Mouse (Mus musculus): ENCODE measurements around the gene Ctdnep1. TPM values are rescaled to one million over a fixed set of nuclear protein-coding genes. Genes with fewer than 3 reads are reported as not detected.

Ctdnep1 gene
- 32.4 and 32.8 TPM in 2 replicates for polyA plus RNA-seq (2016; fragmentation: Nextera tagmentation; extraction: Ambion mirVana)

- Histone ChIP-seq H3K9me3 (no peaks in the 10 kb centered on the region), H3K9ac (peak within 1 kb of the TSS; percentile 99), H3K4me2 (replicated peaks) (peak within 1 kb of the TSS; percentile 78), H3K4me3 (peak within 1 kb of the TSS; percentile 99), H3K27me3 (no peaks in the 10 kb centered on the region), H3K4me1 (peaks cover 20% of the 10 kb centered on the region), H3K36me3 (peaks cover 42% of the 10 kb centered on the region), H3K27ac (peak within 1 kb of the TSS; percentile 99)
- under 1% methylated on average over 43 of the region's 43 CpGs for WGBS
- ATAC-seq (ENCODE audit: insufficient number of reproducible peaks, insufficient read depth, low FRiP score, low TSS enrichment) = no peak; the same call in 1 of the 2 replicates
Measured at GRCm38 (mm10) chr11:69981141-69981762, at the start of gene Ctdnep1. Gene Ctdnep1, plus strand, starts transcription at chr11:69981156.

DNA sequence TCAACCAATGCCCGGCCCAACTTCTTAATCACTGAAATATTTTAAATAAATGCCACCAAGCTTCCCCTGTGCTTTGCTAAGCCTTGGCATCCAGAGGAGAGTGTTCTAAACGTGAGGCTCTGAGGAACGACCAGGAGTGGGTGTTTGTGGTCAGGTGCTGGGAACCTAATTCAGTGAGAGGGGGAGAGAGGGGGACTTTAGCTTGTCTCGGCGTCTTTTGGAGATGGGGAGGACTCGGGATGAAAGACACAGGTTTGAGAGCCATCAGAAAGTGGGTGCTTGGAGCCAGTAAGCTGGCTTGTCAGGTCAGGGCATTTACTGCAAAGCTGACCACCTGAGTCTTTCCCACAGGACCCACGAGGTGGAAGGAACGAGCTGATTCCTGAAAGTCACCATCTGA is 49.2 kb upstream of the Ctdnep1 start:
- Histone ChIP-seq H3K4me2 (replicated peaks) (no peak overlapping the region), H3K27me3 (0 out of 2 replicates have a peak, but pooled peaks cover 5% of the 10 kb centered on the region), H3K9ac (no peak overlapping the region), H3K36me3 (no peaks in the 10 kb centered on the region), H3K9me3 (no peaks in the 10 kb centered on the region), H3K4me1 (peaks cover 9% of the 10 kb centered on the region; the same call in 1 of the 2 replicates), H3K4me3 (no peak overlapping the region), H3K27ac (no peak overlapping the region)
- no peak for ATAC-seq (ENCODE audit: insufficient number of reproducible peaks, insufficient read depth, low FRiP score, low TSS enrichment)
- WGBS = 73% methylated on average over 8 of the region's 8 CpGs

DNA sequence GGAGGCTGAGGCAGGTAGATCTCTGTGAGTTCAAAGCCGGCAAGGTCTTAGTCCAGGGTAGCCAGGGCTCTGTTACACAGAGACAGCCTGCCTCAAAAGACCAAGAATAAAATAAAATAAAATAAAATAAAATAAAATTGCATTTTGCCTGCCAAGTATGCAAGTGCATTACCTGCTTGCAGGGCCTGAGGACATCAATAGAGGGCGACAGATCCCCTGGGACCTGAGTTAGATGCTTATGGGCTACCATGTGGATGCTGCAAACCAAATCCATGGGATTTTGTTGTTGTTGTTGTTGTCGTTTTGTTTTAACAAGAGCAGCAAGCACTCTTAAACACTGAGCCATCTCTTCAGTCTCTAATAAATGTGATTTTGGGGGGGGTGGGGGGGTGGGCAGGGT is 48.7 kb upstream of the Ctdnep1 start:
- H3K27ac ChIP-seq = no peak overlapping the region
- no peak overlapping the region for H3K9ac ChIP-seq
- no peaks in the 10 kb centered on the region for H3K9me3 ChIP-seq
- H3K27me3 ChIP-seq = peaks cover 10% of the 10 kb centered on the region; the same call in 1 of the 2 replicates
- no peaks in the 10 kb centered on the region for H3K36me3 ChIP-seq
- H3K4me3 ChIP-seq = no peak overlapping the region
- peaks cover 13% of the 10 kb centered on the region for H3K4me1 ChIP-seq
- no peak for ATAC-seq (ENCODE audit: insufficient number of reproducible peaks, insufficient read depth, low FRiP score, low TSS enrichment)
- no peak overlapping the region for H3K4me2 ChIP-seq (replicated peaks)
- WGBS = 42% methylated on average over 3 of the region's 3 CpGs

DNA sequence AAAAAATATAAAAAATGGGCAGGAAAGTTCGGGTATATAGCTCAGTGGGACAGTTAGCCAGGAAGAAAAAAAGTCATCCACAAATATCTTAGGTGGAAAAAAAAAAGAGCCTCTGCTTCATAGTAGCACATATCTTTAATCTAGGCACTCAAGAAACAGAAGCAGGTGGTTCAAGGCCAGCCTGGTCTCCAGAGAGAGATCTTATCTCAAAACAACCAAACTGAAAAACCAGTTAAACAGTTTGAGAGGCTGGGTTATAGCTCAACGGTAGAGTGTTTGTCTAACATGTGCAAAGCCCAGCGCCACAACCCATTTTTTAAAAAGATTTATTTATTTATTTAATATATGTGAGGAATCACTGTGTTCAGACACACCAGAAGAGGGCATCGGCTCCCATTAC is 47.9 kb upstream of the Ctdnep1 start:
- Histone ChIP-seq H3K9ac (no peak overlapping the region), H3K27ac (no peak overlapping the region), H3K27me3 (peaks cover 17% of the 10 kb centered on the region; the same call in 1 of the 2 replicates), H3K4me3 (no peak overlapping the region), H3K36me3 (no peaks in the 10 kb centered on the region), H3K4me1 (peaks cover 22% of the 10 kb centered on the region), H3K4me2 (replicated peaks) (no peak overlapping the region), H3K9me3 (no peaks in the 10 kb centered on the region)
- ATAC-seq (ENCODE audit: insufficient number of reproducible peaks, insufficient read depth, low FRiP score, low TSS enrichment) = no peak
- WGBS = 69% methylated on average over 4 of the region's 4 CpGs

DNA sequence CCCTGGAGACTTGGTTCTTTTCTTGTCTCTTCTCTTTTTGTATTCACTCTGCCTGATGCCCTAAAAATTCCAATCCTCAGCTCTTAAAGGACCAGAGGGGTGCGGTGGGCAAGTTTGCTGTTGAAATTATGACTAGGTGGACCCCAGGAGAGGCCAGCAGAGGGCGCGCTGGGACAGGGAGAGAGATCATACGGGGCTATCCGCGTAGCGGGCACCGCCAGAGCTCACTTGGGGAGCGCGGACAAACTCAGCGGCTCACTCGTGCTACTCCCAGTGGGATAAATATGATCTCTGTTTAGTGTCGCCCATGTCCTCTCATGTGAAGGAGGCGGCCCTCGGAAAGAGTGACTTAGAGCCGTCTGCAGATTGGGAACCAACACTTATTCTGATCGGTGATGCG is 46.8 kb upstream of the Ctdnep1 start:
- no peaks in the 10 kb centered on the region for H3K9me3 ChIP-seq
- H3K27ac ChIP-seq = no peak overlapping the region
- no peak for ATAC-seq (ENCODE audit: insufficient number of reproducible peaks, insufficient read depth, low FRiP score, low TSS enrichment)
- peak overlapping the region; percentile 22; the same call in 1 of the 2 replicates for H3K4me3 ChIP-seq
- peaks cover 31% of the 10 kb centered on the region for H3K4me1 ChIP-seq
- WGBS = under 1% methylated on average over 18 of the region's 18 CpGs
- no peaks in the 10 kb centered on the region for H3K36me3 ChIP-seq
- peak overlapping the region; percentile 29; the same call in 1 of the 2 replicates for H3K9ac ChIP-seq
- H3K27me3 ChIP-seq = peaks cover 19% of the 10 kb centered on the region; the same call in 1 of the 2 replicates
- peak overlapping the region; percentile 50 for H3K4me2 ChIP-seq (replicated peaks)

- Histone ChIP-seq H3K4me3 (peak overlapping the region; percentile 22; the same call in 1 of the 2 replicates), H3K9me3 (no peaks in the 10 kb centered on the region), H3K27ac (no peak overlapping the region), H3K27me3 (peaks cover 19% of the 10 kb centered on the region; the same call in 1 of the 2 replicates), H3K36me3 (no peaks in the 10 kb centered on the region), H3K4me2 (replicated peaks) (peak overlapping the region; percentile 50), H3K4me1 (peaks cover 31% of the 10 kb centered on the region), H3K9ac (no peak overlapping the region)
- ATAC-seq (ENCODE audit: insufficient number of reproducible peaks, insufficient read depth, low FRiP score, low TSS enrichment) = no peak
- WGBS = 21% methylated on average over 6 of the region's 6 CpGs
Measured at GRCm38 (mm10) chr11:69934681-69935080, 46.3 kb upstream of the Ctdnep1 start.

DNA sequence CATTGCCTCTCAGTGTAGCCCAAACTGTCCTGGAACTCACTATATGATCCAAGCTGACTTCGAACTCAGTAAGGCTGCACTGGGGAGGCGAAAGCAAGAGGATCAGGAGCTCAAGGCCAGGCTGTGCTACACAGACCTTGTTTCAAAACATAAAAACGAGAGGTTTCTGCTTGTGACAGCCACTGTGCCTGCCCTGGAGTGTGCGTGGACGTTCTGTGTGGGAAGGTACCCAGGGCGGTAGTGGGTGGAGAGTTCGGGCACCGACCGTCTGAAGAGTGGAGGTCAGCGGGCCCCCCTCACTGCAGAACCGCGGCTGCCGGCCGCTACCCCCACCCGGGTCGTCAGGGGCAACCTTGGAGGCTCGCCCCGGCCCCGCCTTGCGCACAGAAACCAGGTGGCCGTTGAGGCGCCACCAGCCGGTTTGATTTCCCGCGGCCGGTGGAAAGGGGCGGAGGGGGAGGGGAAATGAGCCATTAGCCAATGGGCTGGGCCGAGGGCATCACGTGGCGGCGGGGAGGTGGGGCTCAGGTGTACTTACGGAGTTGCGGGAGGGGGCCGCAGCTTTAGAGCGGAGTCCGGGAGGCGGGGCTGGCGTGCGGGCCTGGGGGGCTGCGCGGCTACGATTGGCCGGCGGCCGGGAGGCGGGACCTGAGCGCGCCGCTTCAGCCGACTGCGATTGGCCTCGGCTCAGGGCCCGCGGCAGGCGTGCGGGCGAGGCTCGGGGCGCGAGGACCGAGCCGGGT is 45.6 kb upstream of the Ctdnep1 start, which contains the start of gene Ybx2:
Gene Ybx2, plus strand, starts transcription at position 660 of the 743 bp plus-strand sequence.
- H3K4me1 ChIP-seq = peaks cover 31% of the 10 kb centered on the region
- 0 out of 2 replicates have a peak within 1 kb of the TSS, but pooled peaks have one; percentile 36 for H3K27ac ChIP-seq
- no peaks in the 10 kb centered on the region for H3K36me3 ChIP-seq
- WGBS = 2% methylated on average over 54 of the region's 62 CpGs
- peak within 1 kb of the TSS; percentile 74 for H3K9ac ChIP-seq
- H3K4me2 ChIP-seq (replicated peaks) = peak within 1 kb of the TSS; percentile 100
- peaks cover 19% of the 10 kb centered on the region; the same call in 1 of the 2 replicates for H3K27me3 ChIP-seq
- no peaks in the 10 kb centered on the region for H3K9me3 ChIP-seq
- peak; percentile 89 for ATAC-seq (ENCODE audit: insufficient number of reproducible peaks, insufficient read depth, low FRiP score, low TSS enrichment)
- peak within 1 kb of the TSS; percentile 61 for H3K4me3 ChIP-seq

GRCm38 (mm10) chr11:69936156-69936555 is 44.8 kb upstream of the Ctdnep1 start:
- no peaks in the 10 kb centered on the region for H3K36me3 ChIP-seq
- H3K27me3 ChIP-seq = peaks cover 19% of the 10 kb centered on the region; the same call in 1 of the 2 replicates
- H3K27ac ChIP-seq = no peak overlapping the region
- H3K4me1 ChIP-seq = peaks cover 31% of the 10 kb centered on the region
- peak overlapping the region; percentile 100 for H3K4me2 ChIP-seq (replicated peaks)
- WGBS = 3% methylated on average over 30 of the region's 30 CpGs
- no peak for ATAC-seq (ENCODE audit: insufficient number of reproducible peaks, insufficient read depth, low FRiP score, low TSS enrichment)
- no peaks in the 10 kb centered on the region for H3K9me3 ChIP-seq
- peak overlapping the region; percentile 74 for H3K9ac ChIP-seq
- H3K4me3 ChIP-seq = peak overlapping the region; percentile 61

- peak overlapping the region; percentile 100 for H3K4me2 ChIP-seq (replicated peaks)
- ATAC-seq (ENCODE audit: insufficient number of reproducible peaks, insufficient read depth, low FRiP score, low TSS enrichment) = no peak
- peak overlapping the region; percentile 74; the same call in 1 of the 2 replicates for H3K9ac ChIP-seq
- H3K4me3 ChIP-seq = peak overlapping the region; percentile 61
- no peaks in the 10 kb centered on the region for H3K36me3 ChIP-seq
- peaks cover 19% of the 10 kb centered on the region; the same call in 1 of the 2 replicates for H3K27me3 ChIP-seq
- WGBS = 41% methylated on average over 9 of the region's 9 CpGs
- no peak overlapping the region for H3K27ac ChIP-seq
- H3K4me1 ChIP-seq = peaks cover 31% of the 10 kb centered on the region
- H3K9me3 ChIP-seq = no peaks in the 10 kb centered on the region
Measured at GRCm38 (mm10) chr11:69936714-69937347, 44.1 kb upstream of the Ctdnep1 start.

DNA sequence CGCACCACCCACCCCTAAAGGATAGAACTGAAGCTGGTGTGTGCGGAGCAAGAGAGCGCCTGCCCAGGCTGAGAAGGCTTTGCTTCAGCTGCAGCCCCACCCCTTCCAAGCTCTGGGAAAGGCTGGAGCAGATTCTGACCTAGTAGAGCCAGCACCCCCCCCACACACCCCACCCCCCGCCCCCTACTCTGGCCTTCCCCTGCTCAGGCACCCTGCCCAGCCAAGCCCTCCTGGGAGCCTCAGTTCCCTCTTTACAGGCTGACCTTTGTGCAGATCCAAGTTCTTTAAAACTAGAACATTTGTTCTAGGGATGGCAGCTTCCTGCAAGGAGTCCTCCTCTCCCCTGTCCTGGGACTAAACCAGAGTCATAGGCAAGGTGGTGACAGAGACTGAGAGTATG is 43.6 kb upstream of the Ctdnep1 start:
- WGBS = 44% methylated on average over 3 of the region's 4 CpGs
- ATAC-seq (ENCODE audit: insufficient number of reproducible peaks, insufficient read depth, low FRiP score, low TSS enrichment) = no peak
- Histone ChIP-seq H3K4me3 (0 out of 2 replicates have a peak overlapping the region, but pooled peaks have one; percentile 61), H3K9me3 (no peaks in the 10 kb centered on the region), H3K4me1 (peaks cover 31% of the 10 kb centered on the region), H3K36me3 (0 out of 2 replicates have a peak, but pooled peaks cover under 1% of the 10 kb centered on the region), H3K27ac (no peak overlapping the region), H3K4me2 (replicated peaks) (peak overlapping the region; percentile 100; the same call in 1 of the 2 replicates), H3K9ac (no peak overlapping the region), H3K27me3 (peaks cover 19% of the 10 kb centered on the region; the same call in 1 of the 2 replicates)

- Histone ChIP-seq H3K4me1 (peaks cover 31% of the 10 kb centered on the region), H3K27ac (no peak overlapping the region)
- 65% methylated on average over 5 of the region's 5 CpGs for WGBS
Measured at GRCm38 (mm10) chr11:69937834-69938233, 43.1 kb upstream of the Ctdnep1 start.

More at GRCm38 (mm10) chr11:69937834-69938233, 43.1 kb upstream of the Ctdnep1 start:
- no peak for ATAC-seq (ENCODE audit: insufficient number of reproducible peaks, insufficient read depth, low FRiP score, low TSS enrichment)
- Histone ChIP-seq H3K4me2 (replicated peaks) (no peak overlapping the region), H3K27me3 (peaks cover 19% of the 10 kb centered on the region; the same call in 1 of the 2 replicates), H3K9ac (0 out of 2 replicates have a peak overlapping the region, but pooled peaks have one; percentile 30), H3K9me3 (no peaks in the 10 kb centered on the region), H3K4me3 (no peak overlapping the region), H3K36me3 (peaks cover 5% of the 10 kb centered on the region)

Data from embryonic facial prominence, embryonic 12.5 days (tissue).